29 mouse cellular contexts compared by ENCODE assay signal in the genomic region with DNA sequence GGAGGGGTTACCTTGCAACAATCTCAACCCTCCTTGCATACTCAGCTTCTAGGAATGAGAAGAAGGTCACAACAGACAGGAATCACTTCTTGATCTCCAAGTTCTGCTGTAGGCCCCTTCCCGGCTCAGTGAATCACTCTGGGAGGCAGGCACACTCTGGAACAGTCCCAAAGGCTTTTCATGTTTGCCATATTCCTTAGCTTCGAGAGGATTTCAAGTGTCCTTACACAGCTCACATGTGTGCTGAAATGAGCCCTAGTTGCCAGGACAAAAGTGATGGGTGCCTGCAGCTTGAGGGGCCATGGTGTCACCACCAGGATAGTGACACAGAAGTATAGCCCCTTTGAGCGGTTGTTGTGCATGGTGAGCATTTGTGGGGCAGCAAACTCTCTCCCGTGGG. TPM values are rescaled to one million over a fixed set of nuclear protein-coding genes. Genes with fewer than 3 reads are reported as not detected.
DNase-seq lines count a peak whose midpoint lies in the region; ATAC-seq lines count a peak whose summit lies in the region.
"Had no signal": no experiment of that assay in that cellular context is flagged by ENCODE, and none has a peak within 500 bp of the region (broad histone marks: within the 10 kb centered on the region; RNA-seq: fewer than 3 reads in every experiment).

No protein-coding gene starts in this region.

- DNase-seq in lung, adult 18-20 months = peak; percentile 34 to 60
- DNase-seq in lung, postnatal 14 days = no peak
- DNase-seq in lung, postnatal 36 days = peak; percentile 67
- DNase-seq in limb, embryonic 10.5 days (ENCODE audit: low spot score) = no peak
- DNase-seq: adrenal gland, adult 2 months; adrenal gland, postnatal 14 days; cerebellum, adult 11 months; cerebellum, adult 8-10 months; cerebellum, postnatal 14 days; gastrocnemius, postnatal 10 days; gastrocnemius, postnatal 36 days had no signal

- WGBS in limb, embryonic 10.5 days = 92% methylated on average over 4 of the region's 4 CpGs

- ATAC-seq in megakaryocyte, adult 5-6 weeks (ENCODE audit: poor library complexity, severe bottlenecking) = no peak
- ATAC-seq: CD4-positive, CD25-positive, alpha-beta regulatory T cell, adult 4 months; forebrain, embryonic 13.5 days; forebrain, embryonic 16.5 days; hindbrain, embryonic 16.5 days had no signal

- H3K9me3 ChIP-seq in megakaryocyte, embryonic 14.5 days = no peaks in the 10 kb centered on the region
- no peaks in the 10 kb centered on the region for H3K9me3 ChIP-seq in limb, embryonic 10.5 days (replicated peaks)
- H3K9me3 ChIP-seq: forebrain, embryonic 10.5 days; forebrain, embryonic 13.5 days; hindbrain, embryonic 10.5 days; hindbrain, embryonic 13.5 days had no signal

- peaks cover 63% of the 10 kb centered on the region for H3K4me1 ChIP-seq in megakaryocyte, embryonic 14.5 days
- H3K4me1 ChIP-seq in limb, embryonic 10.5 days = peaks cover 15% of the 10 kb centered on the region

- peaks cover 61% of the 10 kb centered on the region for H3K36me3 ChIP-seq in megakaryocyte, embryonic 14.5 days (replicated peaks; ENCODE audit: low read length)
- peaks cover 57% of the 10 kb centered on the region for H3K36me3 ChIP-seq in limb, embryonic 10.5 days

- no peaks in the 10 kb centered on the region for H3K27me3 ChIP-seq in megakaryocyte, embryonic 14.5 days (replicated peaks)
- no peaks in the 10 kb centered on the region for H3K27me3 ChIP-seq in limb, embryonic 10.5 days (ENCODE audit: low read depth, poor library complexity, severe bottlenecking)
- H3K27me3 ChIP-seq: forebrain, embryonic 13.5 days; hindbrain, embryonic 13.5 days had no signal

- no peak overlapping the region for H3K27ac ChIP-seq in limb, embryonic 10.5 days
- H3K27ac ChIP-seq: forebrain, embryonic 10.5 days; forebrain, embryonic 13.5 days; hindbrain, embryonic 10.5 days; hindbrain, embryonic 13.5 days had no signal

- H3K4me3 ChIP-seq in megakaryocyte, embryonic 14.5 days (replicated peaks) = peak overlapping the region; percentile 14
- no peak overlapping the region for H3K4me3 ChIP-seq in limb, embryonic 10.5 days
- H3K4me3 ChIP-seq: forebrain, embryonic 10.5 days; forebrain, embryonic 13.5 days; hindbrain, embryonic 10.5 days; hindbrain, embryonic 13.5 days had no signal

RNA-seq across cellular contexts. Expression of a gene that starts 2.7 kb away (rescaled TPM):
- 1.8 and 3.6 TPM in 2 replicates for polyA plus RNA-seq in megakaryocyte, embryonic 14.5 days (2012; ENCODE audit: insufficient read depth, low replicate concordance)
- 77.7 and 81.1 TPM in 2 replicates for total RNA-seq in megakaryocyte, adult 5-6 weeks (2015)
- 77.6 and 82.9 TPM in 2 replicates for total RNA-seq in megakaryocyte, adult 5-6 weeks (2017)
- 22.3 and 26.5 TPM in 2 replicates for polyA plus RNA-seq in limb, embryonic 10.5 days (2016; fragmentation: Nextera tagmentation; extraction: Ambion mirVana)

RNA-seq across cellular contexts. Expression of a gene that starts 26.0 kb away (rescaled TPM):
- polyA plus RNA-seq in megakaryocyte, embryonic 14.5 days (2012; ENCODE audit: insufficient read depth, low replicate concordance) = 0.13 TPM in 1 of 2 replicates, not detected in the other
- total RNA-seq in megakaryocyte, adult 5-6 weeks (2015) = 1.5 and 1.8 TPM in 2 replicates
- 1.8 and 2.0 TPM in 2 replicates for total RNA-seq in megakaryocyte, adult 5-6 weeks (2017)
- polyA plus RNA-seq in limb, embryonic 10.5 days (2016; fragmentation: Nextera tagmentation; extraction: Ambion mirVana) = not detected in 2 replicates
- total RNA-seq: adrenal gland, adult 2 months; adrenal gland, postnatal 14 days; adrenal gland, postnatal 4 days; gastrocnemius, adult 18-20 months; gastrocnemius, postnatal 10 days; gastrocnemius, postnatal 36 days; heart, postnatal 25 days; MEL had no signal
- polyA plus RNA-seq: C2C12; embryonic facial prominence, embryonic 11.5 days; forebrain, embryonic 10.5 days; forebrain, embryonic 13.5 days; forebrain, embryonic 16.5 days; heart, embryonic 11.5 days; heart, embryonic 14.5 days; heart, postnatal 0 days; hindbrain, embryonic 10.5 days; hindbrain, embryonic 13.5 days; hindbrain, embryonic 16.5 days had no signal

RNA-seq across cellular contexts. Expression of a gene that starts 26.6 kb away (rescaled TPM):
- polyA plus RNA-seq in megakaryocyte, embryonic 14.5 days (2012; ENCODE audit: insufficient read depth, low replicate concordance) = 2.0 and 5.1 TPM in 2 replicates
- 46.3 and 51.3 TPM in 2 replicates for total RNA-seq in megakaryocyte, adult 5-6 weeks (2015)
- 72.7 and 92.4 TPM in 2 replicates for total RNA-seq in megakaryocyte, adult 5-6 weeks (2017)
- 11.8 and 16.2 TPM in 2 replicates for polyA plus RNA-seq in limb, embryonic 10.5 days (2016; fragmentation: Nextera tagmentation; extraction: Ambion mirVana)

Comparison
In these comparisons a context has a peak if more than half of its experiments do, and no peak if none do; other contexts are left out.
1. DNase-seq: peak in lung, adult 18-20 months (2 of 2) and lung, postnatal 36 days (single experiment); none in lung, postnatal 14 days (single experiment) and limb, embryonic 10.5 days (single experiment).